Mouse (Mus musculus) erythroid progenitor cell, adult 5-6 weeks (primary cell): ENCODE results near the gene Gpr88. TPM values are rescaled to one million over a fixed set of nuclear protein-coding genes. Genes with fewer than 3 reads are reported as not detected.
A peak's percentile ranks its signal among the peaks of the same experiment; 100 is the strongest.

ENCODE experiments used
- ATAC-seq: replicated peaks from 2 replicates; pipeline ENCODE4 v1.8.0; 2016; ENCODE audit warnings: moderate number of reproducible peaks, mild to moderate bottlenecking, moderate TSS enrichment, inconsistent platforms; ENCODE audit not compliant: poor library complexity, low FRiP score, severe bottlenecking
- total RNA-seq, 2 experiments: library from RNA; stranded (forward) in 1 of 2; stranded (reverse) in 1 of 2; fragments of 150-400 nt in 1 of 2; fragments of 186-747, 209-891 nt in 1 of 2; gene quantifications; 2 replicates each; pipeline versions ENCODE4 v1.2.3 to v1.2.4; 2015 to 2017; ENCODE audit warnings: low replicate concordance in 2 of 2

Gene Gpr88
- total RNA-seq (2015; ENCODE audit: low replicate concordance) (0.36 TPM in 1 of 2 replicates, not detected in the other), total RNA-seq (2017; ENCODE audit: low replicate concordance) (0.68 TPM in 1 of 2 replicates, not detected in the other)

DNA sequence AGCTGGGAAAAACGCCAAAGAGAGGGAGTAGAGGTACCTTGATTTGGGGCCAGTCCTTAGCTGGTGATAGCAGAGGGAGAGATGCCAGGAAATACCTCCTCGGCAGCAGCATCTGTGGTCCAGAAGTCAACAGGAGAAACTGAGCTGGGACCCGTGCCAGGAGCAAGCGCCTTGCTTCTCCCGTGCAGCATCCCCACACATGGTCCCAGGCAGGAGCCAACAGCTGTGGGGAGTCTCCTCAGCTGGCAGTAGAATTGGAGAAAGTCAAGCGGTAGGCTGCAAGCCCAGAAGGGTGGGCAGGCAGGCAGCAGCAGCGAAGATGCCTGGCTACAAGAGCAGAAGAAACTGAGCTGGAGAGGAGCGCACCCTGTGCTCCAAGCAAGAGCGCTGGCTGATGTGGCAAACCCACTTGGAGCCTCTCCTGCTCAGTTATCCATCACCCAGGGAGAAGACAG, at the start of gene Gpr88:
Gene Gpr88 (minus strand): TSS at position 427 of the 455 bp plus-strand sequence.
- ATAC-seq, result no peak

DNA sequence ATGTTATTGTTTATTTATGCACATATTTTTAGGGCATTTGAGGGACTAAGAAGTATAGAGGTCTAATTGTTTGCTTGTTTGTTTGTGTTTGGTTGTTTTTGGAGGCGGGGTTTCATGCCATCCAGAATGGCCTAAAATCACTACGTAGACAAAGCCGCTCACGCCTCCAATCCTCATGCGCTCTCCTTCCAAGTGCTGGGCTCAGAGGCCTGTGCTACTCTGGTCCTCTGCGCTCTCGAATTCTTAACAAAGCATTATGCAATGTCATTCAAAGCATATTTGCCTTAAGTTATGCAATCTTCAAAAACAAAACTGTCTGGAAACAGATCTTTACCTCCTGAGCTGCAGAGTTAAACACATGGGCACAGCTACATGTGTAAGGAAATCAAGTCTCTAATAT, 49.3 kb upstream of the Gpr88 start:
- no peak for ATAC-seq

DNA sequence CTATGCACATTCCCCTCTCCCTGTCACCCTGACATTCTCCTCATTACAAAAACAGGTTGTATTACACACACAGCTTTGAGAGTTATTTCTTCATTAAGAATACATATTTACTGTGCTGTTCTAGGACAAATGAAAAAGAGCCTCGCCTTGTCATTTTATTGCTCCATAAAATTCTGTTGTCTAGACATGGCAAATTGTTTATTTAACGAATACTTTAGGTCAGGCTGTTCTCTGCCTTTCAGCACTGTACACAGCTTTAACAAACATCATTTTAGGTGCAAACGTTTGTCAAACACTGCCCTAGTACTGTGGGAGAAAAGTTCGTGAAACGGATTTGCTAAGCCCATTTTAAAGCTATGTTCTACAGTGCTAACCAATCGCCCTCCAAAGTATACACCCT, 48.5 kb upstream of the Gpr88 start:
- no peak for ATAC-seq

DNA sequence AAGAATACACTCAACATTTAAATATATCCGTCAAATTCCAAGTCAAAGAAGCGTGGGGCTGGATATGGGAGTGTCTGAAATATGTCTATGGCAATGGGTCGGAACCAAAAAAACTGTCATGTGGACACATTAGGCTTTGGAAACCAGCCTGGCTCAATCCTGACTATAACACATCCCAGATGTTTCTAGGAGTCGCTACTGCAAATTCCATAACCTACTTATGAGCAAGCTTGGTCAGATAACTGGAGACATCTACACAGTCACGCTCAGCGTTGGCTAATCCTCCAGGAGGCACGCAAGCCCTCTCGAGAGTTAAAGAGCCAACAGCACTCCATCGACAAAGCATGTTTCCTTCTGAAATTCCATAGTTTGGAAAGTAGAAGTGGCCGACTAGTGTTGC, 45.4 kb upstream of the Gpr88 start:
- ATAC-seq, result no peak

DNA sequence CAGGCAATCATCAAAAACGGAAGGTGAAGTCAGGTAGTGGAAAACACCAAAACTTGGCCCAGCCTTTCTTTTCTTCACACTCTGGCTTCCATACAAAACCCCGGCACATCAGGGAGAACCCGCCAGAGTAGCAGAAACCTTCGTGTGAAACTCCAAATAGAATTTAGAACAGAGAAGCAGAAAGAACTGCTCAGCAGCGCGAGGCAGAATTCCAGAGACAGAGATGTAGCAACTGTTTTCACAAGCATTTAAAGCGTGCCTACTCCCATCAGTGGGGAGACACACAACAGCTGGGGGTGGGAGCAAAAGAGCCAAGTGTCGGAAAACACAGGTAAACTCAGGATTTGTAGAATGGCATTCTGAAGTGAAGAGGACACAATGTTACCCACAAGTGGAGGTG, 44.7 kb upstream of the Gpr88 start:
- ATAC-seq, result no peak

DNA sequence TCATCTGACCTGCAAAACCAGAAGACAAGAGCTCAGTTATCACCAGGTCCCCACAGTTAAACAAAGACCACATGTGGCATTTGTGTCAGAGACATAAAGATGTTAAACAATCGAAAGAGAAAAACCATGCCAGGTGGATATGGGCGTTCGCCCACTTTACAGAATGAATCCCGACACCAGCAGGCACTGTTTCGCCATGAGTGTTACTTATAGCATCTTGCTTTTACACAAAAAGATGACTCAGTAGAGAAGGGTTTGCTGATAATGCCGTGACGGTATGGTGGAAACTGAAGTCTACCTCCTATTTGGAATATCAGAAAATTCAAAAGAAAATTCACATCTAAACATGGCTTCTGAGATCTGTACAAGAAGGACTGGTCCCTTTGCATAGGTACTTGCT, 43.9 kb upstream of the Gpr88 start:
- ATAC-seq, result no peak

DNA sequence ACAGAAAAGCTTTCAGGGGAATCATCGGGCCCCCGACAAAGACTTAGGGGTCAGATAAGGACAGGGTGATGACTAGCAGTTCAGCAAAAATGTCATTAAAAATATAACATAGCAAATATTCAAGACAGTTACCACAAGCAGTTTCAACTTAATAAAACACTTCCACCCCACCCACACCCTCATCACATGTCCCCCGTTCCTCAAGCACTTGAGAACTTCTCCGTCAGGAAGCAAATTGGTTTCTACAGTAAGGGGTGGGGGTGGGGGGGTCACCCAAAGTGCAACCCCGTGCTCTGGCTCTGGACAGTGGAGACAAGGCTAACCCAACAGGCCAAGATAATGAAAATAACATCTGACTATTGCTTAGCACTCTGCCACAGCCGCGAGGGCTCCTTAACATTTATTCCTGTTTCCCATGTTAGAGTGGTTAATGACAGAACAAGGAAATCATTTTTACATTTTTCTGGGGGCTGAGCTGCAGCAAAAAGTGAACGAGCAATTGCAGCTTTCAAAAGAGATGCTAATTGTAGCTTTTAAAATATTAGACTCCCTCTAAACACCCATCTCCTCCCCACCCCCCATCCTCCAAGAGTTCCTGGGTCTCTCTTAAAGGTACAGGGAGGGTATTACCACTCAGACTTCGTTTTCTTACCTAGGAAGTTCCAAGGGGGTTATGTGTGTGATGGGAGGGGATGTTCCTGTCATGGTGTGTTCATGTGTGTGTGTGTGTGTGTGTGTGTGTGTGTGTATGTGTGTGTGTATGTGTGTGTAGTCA, 36.9 kb upstream of the Gpr88 start:
- ATAC-seq, result no peak

DNA sequence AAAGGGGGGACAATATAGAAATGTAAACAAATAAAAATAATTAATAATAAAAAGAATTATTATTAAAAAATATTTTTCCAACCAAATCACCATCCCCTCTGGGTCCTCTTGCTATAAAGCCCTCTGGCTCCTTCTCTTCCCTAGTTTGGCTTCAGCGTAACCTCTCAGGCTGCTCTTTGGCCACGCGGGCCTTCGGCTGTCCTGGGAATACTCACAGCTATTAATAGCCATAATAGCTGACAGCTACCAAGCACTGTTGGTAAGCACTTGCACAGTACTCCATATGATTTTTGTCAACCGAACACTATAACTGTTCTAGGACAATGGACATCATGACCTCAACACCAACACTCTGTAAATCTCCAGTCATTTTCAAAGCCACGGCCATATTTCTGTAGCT, 35.5 kb upstream of the Gpr88 start:
- ATAC-seq, result no peak

DNA sequence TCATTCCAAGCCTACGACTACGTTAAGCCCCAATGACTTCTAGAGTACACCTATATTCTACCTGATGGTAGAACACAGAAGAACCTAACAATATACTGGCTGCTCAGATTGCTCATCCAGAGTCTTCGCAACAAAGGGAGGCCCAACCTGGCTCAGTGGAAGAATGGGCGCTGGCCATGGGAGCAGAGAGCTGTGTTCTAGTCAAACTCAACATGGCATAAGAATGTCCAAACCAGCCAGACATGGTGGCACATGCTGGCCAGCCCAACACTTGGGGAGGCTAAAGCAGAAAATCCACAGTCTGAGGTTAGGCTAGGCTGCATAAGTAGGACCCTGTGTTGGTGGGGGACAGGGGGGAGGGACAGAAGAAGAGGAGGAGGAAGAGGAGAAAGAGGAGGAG, 31.4 kb upstream of the Gpr88 start:
- ATAC-seq, result no peak

DNA sequence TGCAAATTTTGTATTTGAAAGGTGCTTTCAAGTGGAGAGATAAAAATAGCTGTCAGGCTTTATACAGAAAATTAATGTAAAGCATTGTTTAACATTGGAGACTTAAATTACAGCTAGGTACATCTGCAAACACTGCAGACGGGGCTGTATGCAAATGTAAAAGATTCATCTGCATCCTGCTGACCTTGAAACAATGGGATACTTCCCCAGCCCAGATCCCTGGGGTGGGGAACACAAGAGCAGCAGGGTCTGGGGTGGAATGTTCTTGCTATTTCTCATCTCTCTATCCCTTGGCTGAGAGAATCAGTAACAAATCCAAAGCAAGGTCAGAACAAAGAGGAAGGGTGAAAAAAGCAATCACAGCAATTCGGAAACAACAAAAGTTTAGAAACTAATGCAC, 30.7 kb upstream of the Gpr88 start:
- no peak for ATAC-seq

DNA sequence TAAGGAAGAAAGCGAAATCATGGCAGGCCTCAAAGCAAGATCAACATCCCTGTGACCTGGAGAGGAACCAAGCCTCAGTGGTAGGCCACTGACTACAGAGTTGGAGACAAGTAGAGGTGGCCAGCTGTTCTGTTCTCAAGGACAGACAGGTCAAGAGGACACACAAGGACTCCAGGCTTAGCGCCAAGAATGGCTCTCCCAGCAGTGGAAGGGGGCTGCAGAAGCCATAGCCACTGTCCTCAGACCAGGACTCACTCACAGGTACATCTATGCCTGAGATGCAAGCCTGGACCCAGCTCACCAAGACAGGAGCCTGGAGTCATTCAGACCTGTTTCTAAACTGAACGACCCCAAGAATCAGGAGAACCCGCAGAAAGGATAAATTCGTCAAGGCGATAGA, 28.4 kb upstream of the Gpr88 start:
- ATAC-seq, result no peak

DNA sequence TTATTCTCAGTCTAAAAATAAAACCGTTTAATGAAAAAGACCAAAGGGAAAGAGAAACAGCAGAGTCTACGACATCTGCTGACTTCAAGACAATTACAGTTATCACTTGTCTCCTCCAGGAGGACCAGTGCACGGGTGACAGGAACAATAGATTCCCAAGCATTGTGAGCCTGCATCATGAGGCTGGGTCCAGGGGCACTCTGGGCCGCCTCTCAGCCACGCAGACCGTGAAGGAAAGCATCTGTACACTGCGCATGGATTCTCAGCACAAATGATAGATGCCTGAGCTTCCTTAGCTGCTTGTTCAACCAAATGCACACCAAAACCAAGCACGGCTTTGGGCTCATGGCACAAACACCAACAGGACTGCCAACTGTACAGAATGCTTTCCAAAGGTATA, 23.8 kb upstream of the Gpr88 start:
- ATAC-seq, result no peak

DNA sequence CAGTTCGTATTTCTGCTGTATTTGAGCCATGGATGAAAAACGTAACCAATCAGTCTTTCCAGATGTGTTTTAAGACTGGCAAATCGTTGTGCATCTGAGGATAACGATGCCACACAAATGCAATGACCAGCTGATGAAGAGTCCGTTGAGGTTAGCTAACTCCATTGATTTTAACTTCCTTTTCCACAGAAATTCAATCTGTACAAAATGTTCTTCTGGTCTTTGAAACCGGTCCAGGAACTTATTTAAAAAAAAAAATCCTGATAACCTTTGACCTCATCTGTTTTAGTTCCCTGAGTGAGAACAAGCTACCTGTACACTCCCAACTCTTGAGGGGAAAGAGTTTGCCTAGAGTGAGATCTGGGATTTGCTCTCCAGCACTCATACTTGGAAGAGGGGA, 18.4 kb upstream of the Gpr88 start:
- ATAC-seq, result no peak

DNA sequence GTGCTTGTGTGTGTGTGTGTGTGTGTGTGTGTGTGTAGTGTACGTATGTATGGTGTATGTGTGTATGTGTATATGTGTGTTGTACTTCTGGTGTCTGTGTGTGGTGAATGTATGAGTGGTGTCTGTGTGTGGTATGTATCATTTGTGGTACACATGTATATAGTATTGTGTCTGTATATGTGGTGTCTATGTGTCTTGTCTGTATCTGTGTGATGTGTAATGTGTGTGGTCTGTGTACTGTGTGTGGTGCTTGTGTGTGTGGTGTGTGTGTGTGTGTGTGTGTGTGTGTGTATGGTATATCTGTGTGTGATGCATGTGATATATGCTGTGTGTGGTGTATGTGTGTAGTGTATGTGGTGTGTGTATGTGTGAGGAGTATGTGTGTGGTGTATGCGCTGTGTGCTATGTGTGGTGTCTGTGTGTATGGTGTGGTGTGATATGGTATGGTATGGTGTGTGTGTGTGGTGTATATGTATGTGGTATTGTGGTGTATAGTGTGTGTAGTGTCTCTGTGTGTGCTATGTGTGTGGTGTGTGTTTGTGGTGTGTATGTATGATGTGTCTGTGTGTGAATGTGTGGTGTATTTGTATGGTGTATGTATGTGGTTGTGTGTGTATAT, 13.8 kb upstream of the Gpr88 start:
- 0 out of 2 replicates have a peak, but pooled peaks have one; percentile 25 for ATAC-seq

DNA sequence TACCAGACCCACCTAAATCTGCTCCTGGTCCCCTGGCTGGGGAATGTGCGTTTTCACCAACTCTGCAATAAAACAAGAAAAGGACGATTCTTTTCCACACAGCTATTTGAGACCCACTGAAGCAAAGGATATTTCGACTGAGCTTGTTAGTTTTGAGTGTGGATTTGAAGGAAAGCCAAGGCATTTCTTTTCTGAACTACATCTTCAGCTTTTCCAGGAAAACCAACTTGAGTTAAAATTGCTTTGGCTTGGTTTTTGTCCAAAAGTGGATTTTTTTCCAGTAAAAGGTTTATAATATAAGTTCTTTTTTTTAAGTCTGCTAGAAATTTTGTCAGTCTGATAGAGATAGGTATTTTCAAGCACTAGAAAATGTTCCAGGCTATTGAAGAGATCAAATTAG, 13.1 kb upstream of the Gpr88 start:
- no peak for ATAC-seq

DNA sequence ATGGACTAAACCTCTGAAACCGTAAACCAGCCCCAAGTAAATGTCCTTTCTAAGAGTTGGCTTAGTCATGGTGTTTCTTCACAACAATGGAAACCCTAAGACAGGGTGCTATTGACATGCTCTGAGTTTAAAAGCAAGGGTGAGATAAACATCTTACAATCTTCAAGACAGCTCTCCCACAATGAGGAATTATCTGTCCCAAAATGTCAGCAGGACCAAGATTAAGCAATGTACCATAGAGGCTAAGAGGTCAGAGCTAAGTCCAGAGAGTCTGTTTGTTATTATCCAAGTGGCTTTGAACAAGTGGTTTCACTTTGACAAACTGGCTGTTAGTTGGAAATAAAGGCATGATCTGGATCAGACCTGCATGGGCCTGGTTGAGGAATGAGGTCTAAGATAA, 10.7 kb upstream of the Gpr88 start:
- ATAC-seq, result no peak

DNA sequence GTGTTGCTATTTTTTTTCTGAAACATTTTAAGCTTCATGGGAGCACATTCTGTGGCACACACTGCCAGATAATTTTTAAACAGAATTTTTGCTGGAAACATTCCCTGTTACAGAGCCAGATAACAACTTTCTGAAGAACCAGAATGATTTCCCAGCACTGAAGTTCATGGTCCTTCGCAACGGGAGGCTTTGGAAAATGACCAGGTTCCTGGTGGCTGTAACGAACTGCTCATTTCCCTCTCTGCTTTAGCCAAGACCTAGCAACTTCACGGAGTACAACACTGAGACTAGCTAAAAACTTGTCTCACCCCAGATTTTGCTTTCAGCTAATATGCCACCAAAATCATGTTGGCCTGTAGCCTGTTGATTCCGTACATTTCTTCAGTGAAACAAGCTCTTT, 9.8 kb upstream of the Gpr88 start:
- ATAC-seq, result no peak

DNA sequence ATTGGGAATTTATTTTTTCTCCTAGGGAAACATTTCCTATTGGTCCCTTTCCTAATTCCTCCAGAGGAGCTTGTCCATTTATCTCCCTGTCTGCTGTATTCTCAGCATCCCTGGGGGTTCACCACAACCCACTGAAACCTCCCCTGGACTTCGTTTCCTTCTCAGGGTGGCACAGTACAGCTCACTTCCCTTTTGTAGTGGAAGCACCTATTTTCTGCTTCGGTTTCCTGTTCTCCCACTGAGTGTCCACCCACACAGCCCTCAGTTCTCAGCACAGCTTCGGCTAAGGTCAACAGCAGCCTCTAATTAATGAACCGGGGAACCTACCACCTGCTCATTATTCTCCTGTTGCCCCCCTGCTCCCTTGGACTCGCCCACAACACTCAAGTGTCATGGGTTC, 2.8 kb upstream of the Gpr88 start:
- no peak for ATAC-seq

DNA sequence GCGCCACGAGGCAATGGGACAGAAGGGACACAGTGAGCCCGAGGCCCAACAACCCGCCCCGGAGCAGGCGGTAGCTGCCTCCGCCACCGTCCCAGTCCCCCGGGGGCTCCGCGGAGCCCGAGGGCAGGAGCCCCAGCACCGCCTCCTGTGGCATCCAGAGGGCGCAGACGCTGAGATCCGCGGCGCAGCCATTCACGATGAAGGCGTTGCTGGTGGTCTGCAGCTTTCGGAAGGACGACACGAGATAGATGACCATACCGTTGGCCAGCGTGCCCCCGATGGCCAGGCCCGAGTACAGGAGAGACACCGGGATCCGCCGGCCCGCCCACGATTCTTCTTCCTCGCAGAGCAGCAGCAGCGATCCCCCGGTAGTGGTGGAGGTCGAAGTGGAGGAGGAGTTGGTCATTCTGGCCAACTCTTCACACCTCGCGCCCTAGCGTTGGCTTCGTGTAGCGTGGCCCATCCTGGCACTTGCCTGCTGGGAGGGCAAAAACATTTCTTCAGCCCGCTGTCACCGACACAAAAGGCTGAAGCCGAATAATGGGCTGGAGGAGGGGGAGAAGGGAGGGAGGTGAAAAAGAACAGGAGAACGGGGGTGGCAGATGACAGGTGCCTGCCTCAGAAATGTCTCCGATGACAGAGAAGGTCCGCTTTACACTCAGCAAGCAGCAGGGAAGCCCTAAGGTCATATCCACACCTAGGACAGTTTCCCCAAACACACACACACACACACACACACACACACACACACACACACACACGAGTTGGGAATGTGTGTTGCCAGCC, 855 bp downstream of the Gpr88 start:
- ATAC-seq, result 0 out of 2 replicates have a peak, but pooled peaks have one; percentile 14

DNA sequence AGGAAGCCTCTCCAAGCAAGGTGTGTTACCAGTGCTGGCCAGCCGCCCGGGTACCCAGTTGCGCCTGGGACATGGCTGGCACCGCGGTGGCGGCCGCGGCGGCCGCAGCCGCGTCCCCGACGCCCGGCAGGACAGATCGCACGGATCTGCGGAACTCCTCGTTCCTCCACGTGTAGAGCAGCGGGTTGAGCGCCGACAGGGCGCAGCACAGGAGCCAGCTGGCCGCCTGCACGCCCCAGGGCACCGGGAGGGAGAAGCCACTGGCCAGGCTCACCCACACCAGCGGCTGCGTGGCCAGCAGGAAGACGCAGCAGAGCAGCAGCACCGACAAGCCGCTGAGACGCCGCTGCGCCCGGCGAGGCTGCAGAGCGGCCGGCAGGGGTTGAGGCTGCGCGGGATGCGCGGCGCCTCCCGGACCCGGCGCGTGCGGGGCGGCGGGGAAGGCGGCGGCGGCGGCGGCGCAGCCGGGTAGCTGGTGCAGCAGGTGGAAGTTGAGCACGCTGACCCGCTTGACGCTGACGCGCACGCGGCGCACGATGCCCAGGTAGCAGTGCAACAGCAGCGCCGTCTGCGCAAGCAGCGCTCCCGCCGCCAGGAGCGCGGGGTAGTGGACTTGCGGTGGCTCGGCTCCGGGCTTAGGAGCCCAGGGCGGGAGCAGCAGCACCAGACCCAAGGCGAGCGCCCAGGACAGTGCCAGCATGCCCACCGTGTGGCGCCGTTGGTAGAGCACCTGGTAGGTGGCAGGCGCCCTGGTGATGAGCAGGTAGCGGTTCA, 1.6 kb downstream of the Gpr88 start:
- no peak for ATAC-seq
